Mouse (Mus musculus) urinary bladder, postnatal 4 days (tissue): Measurements from ENCODE around the gene Htra1.

Experiments
- DNase-seq, 2 experiments: peaks; one replicate each; pipeline ENCODE4 v3.0.0; 2021 to 2022; ENCODE audit warnings: low spot score in 2 of 2

Gene Htra1

DNA sequence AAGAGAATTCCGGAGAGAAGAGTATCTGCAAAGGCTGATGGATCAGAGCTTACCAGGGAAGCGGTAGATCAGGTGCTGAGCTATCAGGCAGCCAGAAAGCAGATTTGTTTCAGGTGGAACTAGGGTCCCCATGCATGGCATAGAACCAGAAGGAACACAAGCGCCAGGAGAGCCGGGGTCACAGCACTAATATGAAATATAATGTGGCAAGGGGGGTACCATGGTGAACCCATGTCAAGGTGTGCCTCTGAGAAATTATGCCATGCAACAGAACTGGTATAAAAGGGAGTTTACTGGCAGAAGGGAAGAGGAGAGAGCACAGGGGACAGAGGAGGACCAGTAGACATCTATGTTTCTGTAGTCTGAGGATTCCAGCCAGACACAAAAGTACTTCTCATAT is 1.3 kb upstream of the Htra1 start:
- DNase-seq = no peak

DNA sequence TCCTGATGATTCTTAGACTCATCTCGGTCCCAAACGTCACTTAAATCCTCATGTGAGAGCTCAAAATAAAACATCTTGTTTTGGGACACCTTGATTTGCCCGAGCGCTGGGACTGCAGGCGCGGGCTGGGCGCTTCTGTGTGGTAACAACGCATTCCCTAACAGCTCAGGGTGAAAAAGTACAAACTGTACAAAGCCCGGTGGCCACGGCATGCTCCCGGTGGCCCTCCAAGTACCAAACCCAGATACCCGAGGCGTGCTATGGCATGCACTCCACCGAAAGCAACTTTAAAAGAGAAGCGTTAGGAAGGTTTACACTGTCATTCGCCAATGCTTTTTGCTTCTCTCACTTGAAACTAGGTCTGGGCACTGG is 504 bp upstream of the Htra1 start:
- no peak for DNase-seq

DNA sequence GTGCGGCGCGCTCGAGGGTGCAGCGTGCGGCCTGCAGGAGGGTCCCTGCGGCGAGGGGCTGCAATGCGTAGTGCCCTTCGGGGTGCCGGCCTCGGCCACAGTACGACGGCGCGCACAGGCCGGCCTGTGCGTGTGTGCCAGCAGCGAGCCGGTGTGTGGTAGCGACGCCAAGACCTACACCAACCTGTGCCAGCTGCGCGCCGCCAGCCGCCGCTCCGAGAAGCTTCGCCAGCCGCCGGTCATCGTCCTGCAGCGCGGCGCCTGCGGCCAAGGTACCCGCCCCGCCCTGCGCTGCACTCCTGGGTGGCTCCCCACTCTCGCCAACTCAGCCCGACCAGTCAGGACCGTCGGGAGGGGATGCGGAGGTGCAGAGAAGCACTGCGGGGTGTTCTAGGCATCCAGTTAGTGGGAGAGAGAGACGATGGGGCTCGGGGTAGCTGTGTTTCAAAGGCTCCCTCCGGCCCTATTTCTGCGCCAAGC is 601 bp downstream of the Htra1 start:
- DNase-seq = no peak

DNA sequence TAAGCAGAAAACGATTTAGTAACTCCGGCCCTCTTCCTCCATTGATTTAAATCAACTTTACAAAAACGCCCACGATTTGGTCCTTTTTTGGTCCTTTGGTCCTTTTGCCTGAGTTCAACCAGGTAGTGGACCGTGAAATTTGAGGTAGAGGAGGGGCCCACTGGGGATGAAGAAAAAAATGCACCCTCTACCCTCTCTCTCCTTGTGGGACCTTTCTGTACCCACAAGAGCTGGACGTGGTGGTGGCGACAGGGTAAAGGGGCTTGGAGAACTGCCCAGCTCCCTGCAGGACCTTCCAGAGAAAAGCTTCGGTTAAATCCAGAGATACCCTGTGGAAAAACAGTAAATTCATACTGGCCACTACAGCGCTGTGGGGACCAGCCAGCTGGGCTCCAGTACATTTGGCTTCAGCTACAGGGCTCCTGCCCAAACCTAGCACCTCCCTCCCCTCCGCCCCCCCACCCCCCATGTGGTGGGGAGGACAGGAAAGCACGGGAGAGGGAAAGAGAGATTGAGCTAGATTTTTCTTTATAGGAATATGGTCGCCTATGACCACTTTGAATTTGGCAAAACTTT is 1.4 kb downstream of the Htra1 start:
- DNase-seq = no peak

DNA sequence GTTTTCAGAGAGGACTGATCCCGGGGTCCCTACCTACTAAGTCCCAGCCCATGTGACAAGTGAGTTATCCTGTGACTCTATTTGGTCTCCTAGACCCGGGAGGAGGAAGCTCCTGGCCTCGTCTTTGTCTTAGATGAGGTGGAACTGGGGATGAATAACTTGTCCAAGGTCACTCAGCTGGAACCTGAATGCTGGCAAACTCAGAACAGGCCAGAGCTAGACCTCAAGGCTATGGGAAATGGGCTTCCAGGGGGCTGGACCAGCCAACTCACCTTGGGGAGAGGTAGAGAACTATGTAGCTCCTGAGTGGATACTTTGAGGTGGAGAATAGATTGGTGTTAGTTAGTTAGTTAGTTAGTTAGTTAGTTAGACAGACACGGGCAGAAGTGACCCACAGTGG is 2.1 kb downstream of the Htra1 start:
- no peak for DNase-seq

DNA sequence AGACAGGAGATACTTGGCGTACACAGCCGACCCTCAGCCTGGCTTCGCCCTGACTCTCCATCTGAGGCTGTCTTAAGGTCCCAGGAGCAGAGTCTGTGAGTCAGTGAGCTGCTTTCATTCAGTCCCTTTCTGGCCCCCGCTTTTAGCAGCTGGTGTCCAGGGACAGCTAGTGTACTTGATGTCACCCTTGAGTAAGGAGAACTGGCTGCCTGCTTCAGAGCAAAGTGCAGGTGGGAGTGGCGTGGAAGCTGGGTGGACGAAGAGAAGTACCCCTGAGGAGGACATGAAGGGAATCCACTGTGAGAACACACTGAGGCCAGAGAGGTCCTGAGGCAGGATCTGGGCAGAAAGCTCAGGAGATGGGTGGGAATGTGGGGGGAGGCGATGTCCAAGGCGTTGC is 3.0 kb downstream of the Htra1 start:
- DNase-seq = no peak

DNA sequence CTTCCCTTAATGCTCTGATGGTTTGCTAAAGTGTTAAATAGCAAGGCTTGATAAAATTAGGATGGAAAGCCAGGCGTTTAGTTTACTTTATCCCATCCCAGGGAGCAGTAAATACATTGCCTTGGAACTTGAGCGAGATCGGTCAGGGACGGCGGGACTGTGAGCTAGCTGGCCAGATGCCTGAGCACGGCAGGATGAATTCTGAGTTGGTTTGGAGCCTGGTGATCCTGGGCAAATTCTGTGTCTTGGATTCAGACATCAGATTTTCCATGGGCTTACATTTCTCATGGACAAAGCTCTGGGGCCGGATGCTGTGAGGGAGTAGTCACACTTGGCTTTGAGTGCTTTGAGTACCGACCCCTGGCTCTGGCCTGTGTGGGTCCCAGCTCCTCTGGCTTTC is 4.8 kb downstream of the Htra1 start:
- no peak for DNase-seq

DNA sequence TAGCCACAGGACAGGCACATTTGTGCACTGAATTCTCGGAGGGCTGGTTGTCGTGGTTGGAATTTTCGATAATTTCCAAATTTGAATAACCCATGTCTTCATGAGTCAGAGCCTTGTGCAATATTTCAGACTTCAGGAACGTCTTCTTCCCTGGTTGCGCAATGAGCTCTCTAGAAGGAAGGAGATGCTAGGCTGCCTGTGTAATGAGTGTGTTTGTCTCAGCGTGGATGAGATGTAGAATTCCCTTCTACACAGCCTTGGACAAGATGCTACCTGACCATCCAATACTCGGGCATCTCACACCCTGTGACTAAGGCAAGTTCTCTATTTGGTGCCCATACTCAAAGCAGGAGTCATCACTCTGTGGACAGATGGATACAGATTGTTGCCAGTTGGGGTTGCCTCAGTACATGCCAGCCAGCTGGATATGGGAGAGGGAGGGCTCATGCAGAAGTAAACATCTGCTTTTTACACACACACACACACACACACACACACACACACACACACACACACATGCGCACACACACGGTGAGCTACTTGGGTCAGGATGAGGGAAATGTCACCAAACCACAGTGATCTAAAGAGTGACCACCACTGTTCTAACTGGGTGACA is 7.5 kb downstream of the Htra1 start:
- no peak for DNase-seq

DNA sequence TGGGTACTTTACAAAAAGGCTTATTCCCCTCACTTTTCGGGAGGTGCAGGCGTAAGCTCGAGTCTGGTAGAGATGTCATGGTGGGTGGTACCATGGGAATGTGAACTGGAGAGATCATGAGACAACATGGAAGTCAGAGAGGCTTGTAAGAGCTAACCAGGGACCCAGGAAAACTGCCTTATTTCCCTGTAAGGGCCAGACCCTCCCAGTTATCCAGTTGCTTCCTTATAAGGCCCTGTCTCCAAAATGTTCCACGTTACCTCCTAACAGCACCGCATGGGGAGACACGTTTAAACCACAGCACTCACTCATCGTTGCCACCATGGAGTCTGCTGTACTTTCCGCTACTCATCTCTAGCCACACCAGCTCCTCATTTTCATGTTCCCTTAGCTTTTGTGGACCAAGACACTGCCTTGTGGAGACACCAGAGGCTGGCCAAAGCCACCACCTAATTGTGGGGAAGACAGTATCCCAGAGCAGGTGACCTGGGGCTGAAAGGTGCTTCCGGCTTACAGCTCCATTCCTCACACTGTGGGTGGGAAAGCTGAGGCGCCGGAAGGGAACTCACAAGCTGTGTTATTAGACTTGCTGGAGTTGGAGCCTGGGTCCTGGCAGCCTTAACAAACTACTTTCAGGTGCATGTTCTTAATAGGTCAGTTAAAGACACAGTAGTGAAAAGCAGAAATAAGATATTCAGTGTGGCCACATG is 9.0 kb downstream of the Htra1 start:
- no peak for DNase-seq

DNA sequence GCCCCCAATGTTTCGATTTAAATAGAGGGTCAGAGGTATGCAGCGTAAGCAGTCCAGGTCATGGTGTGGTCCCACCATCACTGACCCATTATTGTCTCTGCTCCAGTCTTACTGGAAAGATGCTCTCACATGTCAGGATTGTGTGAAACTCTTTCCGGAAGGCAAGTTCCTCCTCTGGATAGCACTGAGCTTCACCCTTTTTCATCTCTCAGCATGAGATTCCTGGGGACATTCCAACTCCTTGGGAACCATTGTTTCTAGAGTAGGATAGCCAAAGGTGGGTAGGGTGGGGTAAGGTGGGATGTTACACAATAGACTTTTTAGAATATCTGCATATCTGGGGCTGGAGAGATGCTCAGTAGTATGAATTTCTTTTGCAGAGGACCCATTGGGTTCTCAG is 9.8 kb downstream of the Htra1 start:
- DNase-seq = peak in 1 of 2 experiments; percentile 39

DNA sequence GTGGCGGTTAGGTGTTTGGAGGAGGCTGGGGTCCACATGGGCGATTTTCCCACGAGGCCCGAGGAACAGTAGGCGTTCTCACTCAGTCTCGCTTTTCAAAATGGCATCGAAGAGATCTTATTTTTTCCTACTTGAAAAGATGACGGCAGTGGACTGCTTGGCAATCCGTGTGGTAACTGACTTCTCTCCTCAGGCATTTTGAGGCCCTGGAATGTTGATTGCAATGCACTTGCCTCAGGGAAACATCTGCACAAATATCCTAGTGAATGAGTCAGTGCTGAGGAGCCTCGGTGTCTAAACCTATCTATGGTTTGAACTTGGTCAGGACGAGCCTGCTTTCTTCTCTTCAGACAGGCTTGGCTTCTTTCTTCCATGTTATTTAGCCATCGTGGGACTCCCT is 10.4 kb downstream of the Htra1 start:
- DNase-seq = peak in 1 of 2 experiments; percentile 51

DNA sequence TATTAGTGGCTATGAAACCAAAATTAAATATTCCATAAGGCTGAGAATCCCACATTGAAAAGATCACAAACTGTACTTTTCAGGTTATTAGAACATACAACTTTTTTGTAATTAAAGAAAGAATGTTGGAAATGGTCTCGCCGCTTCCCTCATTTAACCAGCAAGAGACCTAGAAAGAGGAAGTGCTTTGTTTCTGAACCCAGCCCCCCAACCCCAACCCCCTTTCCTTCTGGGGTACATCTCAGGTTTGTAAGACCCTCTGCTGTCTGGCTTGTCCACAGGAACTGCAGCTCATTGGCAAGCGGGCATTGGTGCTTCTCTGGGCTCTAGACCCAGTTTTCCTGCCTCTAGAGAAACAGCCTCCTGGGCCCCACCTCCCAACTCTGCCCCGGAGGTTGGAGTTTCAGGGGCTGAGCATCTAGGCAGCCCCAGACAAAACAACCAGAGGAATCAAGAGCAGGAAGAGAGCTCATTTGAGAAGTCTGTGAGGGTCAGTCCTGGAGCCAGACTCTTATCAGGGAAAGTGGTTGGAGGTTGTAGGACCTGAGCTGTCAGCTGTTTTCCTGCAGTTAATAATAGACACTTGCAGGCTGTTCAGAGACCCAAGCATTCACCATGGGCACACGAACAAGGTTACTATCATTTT is 12.8 kb downstream of the Htra1 start:
- DNase-seq = peak in 1 of 2 experiments; percentile 55

DNA sequence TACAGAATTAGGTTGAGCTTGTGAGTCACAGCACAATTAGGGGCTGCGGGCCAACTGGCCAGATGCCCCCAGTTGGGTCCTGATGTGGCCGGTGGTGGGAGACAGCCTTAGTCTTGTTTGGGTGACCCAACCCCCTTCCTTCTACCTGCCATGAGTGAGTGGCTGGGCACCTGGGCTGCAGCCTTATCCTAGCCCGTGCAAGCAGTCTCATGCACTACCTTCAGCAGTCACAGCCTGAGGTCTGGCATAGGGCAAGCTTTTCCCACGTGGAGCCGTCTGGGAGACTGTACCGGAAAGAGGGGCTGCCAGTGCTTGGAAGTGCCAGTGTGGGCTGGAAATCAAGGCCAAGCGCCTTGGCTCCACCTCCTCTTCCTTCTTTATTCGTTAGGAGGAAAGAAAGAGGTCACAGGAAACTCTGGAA is 13.4 kb downstream of the Htra1 start:
- peak in 1 of 2 experiments; percentile 58 for DNase-seq

DNA sequence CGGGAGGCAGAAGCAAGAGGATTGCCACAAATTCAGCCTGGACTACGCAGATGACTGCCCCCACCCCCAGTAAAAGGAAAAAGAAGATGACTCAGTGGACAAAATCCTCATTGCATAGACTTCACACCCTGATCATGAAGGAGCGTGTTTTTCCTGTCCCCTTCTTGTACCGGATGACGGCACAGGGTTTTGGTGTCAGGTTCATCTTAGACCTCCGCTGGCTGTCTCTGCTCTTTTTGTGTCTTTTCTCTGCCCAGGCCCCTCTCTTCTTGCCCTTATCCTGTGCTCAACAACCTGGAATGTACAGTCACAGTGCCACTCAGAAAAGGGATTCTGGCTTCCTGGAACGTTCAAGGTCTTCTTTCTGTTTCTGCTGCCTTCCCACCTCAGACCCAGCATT is 14.6 kb downstream of the Htra1 start:
- DNase-seq = peak in 1 of 2 experiments; percentile 47

DNA sequence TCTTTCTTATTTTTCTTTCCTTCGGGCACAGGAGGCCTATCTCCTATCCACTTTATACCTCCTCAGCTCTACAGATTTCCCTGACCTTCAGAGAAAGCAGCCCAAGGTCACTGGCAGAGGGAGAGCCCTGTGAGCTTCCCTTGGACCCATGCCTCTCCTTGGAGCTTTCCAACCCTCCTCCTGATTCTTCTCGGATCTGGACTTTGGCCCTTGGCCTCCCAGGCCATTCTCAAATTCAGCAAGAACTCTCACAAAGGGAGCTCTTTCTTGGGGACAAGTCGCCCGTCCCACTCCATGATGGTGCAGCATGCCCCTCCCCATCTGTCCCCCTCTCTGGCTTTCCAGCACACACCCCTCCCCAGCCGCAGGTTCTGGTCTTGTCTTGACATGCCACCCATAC is 15.1 kb downstream of the Htra1 start:
- no peak for DNase-seq

DNA sequence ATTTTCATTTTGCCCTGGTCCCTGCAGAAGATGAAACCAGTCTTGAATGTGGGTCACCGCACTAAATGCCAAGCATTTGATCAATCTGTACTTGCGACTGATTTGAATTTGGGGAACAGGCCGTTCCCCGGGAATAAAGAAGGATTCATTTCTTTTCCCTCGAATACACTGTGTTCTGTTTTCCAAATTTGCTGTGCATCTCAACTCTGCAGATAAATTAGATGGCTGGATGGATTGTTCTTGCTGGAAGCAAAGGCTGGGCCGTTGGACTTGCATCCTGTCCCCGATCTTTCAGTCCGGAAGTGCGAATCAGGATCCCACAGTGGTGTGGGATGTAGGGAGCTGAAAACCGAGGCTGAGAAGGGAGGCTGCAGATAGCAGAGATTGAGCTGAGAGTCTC is 17.5 kb downstream of the Htra1 start:
- no peak for DNase-seq

DNA sequence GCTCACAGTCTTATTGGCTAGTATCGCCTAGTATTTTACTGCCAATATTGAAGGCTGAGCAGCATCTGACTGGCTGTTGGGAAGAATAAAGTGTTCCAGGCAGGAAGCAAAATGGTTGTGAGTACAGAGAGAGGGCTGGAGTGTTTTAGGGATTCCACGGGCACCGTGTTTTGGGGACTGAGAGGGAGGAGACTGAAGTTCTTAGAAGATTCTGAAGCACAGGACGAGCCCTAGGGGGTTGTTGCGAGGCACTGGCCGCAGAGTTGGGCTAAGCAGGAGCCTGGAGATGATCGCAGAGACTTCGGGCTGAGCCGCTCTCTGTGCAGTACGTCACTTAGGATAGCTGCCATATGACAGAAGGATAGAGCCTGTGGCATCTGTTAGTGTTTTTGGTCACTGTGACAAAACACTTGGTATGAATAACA is 18.3 kb downstream of the Htra1 start:
- DNase-seq = no peak

DNA sequence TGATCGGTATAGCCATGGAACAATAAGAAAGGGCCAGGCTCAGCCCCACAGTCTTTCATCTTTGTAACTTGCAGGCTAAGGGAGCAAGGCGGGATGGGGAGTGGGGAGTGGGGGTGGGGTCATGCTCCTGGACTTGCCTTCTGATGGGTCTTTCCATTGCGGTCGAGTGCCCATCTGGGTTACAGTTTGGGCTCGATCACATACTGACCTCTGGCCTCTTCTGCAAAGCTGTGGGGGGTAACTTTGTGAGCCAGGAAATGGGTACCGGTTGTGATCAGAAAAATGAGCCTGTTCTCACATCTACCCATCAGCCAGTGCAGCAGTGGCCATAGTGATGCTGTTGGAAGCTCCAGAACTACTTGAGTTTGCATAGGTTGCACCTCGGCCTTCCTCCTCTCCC is 22.6 kb downstream of the Htra1 start:
- no peak for DNase-seq

DNA sequence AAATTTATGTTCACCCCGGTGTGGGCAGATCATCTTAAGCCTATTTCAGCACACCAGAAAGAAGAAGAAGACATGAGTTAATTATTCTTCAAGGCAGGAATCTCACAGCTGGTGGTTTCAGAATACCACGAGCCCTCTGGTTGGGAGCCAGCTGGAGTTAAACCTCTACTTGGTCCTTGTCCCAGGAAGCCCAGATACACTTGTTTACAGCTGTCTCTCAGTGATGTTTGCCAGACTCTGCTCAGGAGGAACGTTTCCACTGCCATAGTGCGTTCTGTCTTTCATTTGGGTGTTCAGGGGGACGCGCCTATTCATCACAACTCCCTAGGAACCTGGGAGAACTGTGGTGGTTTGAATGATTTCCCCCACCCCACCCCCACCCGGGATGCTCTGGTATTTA is 24.0 kb downstream of the Htra1 start:
- DNase-seq = peak; percentile 71 to 76

DNA sequence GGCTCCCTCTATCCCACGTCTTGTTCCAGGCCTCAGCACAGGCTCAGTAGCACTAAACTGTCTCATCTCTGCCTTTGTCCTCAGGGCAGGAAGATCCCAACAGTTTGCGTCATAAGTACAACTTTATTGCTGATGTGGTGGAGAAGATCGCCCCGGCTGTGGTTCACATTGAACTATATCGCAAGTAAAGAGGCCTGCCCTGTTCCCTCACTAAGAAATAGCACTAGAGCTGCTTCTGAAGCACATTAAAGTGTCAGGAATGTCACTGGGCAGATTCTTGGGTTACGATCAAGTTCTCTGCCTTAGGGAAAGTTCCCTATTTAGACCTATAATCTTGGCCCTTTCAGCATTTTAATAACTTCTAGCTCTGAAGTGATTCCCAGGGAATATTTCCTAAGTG is 25.5 kb downstream of the Htra1 start:
- no peak for DNase-seq

DNA sequence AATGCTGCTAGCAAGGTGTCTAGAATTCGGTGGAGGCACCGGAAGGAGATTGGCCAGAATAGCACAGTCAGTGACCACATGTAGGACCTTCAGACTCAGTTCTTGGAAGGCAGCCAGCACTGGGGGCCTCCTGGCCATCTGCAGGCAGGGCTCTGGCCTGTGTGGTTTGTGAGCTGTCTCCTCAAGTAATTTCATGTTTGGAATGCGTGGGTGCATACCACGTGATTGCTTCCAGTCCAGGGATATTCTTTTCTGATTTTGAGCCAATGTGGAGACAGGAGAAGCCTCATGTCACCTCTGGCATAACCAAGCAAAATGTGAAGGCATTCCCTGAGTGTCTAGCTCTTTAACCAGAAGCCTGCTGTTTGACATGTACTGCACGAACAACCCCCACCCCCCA is 28.8 kb downstream of the Htra1 start:
- DNase-seq = peak; percentile 75 to 77

DNA sequence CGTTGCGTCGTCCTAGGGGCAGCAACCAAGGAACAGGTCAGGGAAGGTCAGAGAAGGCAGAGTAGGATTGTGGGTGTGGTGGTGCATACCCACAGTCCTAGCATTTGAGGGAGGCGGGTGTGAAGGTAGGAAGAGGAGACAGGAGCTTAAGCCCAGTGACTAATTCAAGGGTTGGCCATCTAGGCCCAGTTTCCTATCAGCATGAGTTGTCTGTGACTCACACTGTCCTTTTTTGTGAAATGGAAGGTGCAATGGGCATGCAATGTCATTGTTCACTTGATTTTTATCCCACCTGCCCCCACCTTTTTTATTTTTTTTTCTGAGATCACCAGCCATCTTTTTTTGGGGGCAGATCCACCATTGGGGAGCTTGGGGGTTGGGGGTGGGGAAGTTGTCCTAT is 29.5 kb downstream of the Htra1 start:
- no peak for DNase-seq

DNA sequence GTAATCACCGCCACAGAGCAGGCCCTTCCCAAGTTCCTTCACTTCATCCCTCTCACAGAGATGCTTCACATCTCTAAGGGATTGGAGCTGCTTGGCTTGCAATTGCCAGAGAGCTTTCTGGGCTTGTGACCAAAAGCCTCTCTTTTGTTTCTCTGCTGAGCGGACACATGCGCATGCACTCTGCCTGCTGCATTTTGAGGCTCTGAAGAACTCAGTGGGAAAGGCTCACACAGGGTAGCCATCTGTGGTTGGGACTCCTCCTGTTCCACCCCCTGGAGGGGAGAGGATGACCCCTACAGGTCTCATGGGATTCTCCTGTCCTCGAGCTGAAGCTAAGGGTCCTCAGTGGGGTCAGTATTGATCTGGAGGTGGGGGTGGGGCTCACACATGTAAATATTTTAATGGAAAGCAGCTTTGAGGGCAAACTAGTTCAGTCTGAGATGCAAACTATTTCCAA is 30.0 kb downstream of the Htra1 start:
- DNase-seq = peak in 1 of 2 experiments; percentile 60
